Mouse (Mus musculus): Measurements from ENCODE around the gene Slfn14.
"Not testable (repeated sequence)": the region's sequence is repeated elsewhere in the genome, so short reads cannot be mapped to it uniquely, and the experiment has no call there.

The Slfn14 gene

DNA sequence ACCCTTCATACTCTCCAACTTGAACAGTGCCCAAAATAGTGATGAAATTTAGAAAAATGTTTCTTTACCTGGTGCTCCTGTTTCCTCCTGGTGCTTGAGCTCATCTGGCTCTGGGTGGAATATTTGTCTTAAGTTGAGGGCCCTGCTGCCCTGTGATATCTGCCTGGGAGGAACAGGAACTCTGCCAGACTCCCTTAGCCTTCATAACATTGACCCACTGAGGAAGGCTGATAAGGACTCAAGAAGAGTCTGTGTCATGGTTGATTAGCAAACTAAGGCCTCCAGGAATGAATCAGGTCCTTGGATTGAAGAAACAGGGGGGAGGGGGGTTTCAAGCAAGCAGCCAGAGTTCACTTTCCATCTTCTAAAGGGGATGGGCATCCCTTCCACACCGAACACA, at the start of gene Slfn14:
TSS of gene Slfn14 (minus strand) at position 161 of the 400 bp plus-strand sequence.
- CTCF ChIA-PET, result no interaction called here

DNA sequence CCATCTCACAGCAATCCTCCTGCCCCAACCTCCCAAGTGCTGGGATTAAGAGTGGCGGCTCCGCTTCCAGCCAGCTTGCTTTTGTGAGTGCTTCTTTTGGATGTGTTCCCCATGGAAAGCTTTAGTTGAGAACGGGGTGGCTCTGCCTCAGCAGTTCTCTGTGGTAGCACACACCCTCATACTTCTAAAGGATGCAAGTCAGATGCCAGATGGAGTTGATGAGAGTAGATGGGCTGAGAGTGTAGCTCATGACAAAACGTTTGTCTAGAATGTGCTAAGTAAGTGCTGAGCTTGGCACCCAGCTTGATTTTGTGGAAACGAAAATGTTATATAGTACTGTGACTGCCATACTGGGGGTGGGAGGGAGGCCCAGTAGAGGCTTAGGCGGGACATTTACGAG, 49.3 kb upstream of the Slfn14 start:
- CTCF ChIA-PET, result no interaction called here

DNA sequence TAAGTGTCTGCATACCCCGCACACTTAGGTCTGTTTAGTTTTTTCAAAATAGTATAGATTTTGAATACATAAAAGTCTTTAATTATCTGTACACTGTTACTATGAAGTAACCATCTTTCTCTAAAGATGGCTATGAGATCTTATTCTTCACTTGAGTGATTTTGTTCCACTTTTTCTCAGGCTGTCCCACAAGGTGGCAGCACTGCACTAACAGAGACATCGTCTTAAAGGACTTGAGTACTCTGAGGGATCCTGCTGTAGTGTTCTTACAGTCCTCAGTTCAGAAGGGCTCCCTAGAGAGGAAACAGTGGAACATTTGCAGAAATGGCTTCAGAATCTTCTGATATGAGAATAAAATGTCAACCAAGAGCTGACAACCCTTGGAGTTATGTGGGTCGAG, 40.9 kb upstream of the Slfn14 start:
- CTCF ChIA-PET, result no interaction called here

DNA sequence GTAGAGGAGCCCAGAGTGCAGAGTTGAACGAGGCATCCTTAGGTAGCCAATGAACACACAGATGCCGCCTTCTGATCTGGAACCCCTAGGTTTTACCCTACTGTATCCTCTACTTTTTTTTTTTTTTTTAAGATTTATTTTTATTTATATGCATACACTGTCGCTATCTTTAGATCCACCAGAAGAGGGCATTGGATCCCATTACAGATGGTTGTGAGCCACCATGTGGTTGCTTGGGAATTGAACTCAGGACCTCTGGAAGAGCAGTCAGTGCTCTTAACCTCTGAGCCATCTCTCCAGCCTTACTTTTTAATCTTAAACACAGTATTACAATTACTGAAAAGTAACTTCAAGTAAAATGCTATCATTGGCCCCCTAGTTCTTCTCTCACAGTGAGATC, 40.2 kb upstream of the Slfn14 start:
- CTCF ChIA-PET, result not testable (repeated sequence)

DNA sequence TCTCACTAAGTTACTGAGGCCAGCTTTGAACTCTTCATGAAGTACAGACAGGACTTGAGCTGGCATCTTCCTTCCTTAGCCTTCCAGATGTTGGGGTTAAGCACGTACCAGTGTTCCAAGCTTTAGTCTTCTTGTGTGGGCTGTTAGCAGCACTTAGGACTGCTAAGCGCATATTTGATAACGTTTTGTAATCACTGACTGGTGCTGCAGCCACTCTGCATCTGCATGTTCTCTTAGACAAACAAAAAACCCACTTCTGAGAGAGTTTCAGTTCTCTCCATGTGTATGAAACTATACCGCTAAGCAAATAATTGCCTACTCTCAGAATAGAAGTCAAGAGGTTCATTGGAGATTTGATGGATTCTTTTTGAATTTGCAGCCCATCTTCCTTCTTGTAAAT, 32.5 kb upstream of the Slfn14 start:
- CTCF ChIA-PET, result no interaction called here

DNA sequence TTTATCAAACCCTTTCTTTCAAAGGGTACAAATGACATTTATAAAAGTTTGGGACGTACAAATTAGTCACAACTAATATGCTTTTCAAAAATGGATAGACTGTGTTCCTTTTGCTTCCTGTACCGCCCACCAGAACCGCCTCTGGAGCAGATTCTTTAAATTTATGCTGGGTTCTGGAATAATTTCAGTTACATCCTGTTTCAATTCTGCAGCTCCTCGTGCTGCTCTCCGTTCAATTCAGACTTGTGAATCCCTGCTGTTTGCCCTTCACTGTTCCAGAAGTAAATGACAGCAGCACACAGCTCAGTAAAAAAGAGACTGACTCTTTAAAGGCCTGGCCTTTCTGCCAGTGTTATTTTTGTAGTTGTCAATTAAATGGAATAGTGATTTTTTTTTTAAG, 25.9 kb upstream of the Slfn14 start:
- CTCF ChIA-PET, result no interaction called here

GRCm38 (mm10) chr11:83306700-83307253, 20.3 kb upstream of the Slfn14 start:
- CTCF ChIA-PET, result no interaction called here

DNA sequence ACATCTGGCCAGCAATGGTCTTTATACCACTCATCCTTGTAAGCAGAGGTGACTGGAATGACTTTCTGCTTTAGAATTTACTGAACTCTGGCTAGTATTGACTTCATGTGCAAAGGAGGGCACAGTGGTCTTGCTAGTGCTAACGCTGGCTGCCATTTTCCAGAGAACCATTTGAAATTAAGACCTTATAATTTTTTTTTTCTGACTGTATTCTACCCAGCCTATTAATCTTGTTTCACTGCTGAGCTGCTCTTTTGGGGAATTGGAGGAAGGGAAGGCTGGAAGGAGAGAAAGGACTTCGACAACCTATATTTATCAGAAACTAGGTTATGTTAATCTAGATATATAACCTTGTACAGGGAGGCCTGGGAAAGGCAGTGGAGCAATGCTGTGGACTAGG, 18.0 kb upstream of the Slfn14 start:
- CTCF ChIA-PET, result no interaction called here

DNA sequence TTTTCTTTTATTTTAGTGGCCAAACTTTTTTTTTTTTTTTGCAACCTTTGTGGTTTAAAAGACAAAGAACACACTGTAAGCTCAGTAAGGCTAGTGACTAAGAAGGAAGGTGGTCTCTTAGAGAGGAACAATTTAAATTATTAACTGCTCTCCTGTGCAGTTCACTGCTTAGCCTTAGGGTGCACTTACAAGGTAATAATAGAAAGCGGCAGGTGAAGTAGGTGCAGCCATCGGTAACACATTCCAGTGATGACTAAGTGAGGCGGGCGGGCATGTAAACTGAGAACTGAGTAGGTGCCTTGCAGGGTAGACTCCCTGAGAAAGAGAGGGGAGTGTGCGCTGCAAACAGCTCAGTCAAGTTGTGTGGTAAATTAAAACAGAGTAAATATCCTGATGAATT, 17.2 kb upstream of the Slfn14 start:
- CTCF ChIA-PET, result no interaction called here

- CTCF ChIA-PET, result interaction anchor here (0.6 to 1.1 kb wide), 2 partner anchors 9 to 397 kb away, joined by 3 read pairs; no protein-coding TSS in a partner anchor
Measured at GRCm38 (mm10) chr11:83302526-83303251, 16.2 kb upstream of the Slfn14 start, which contains the start of gene Pex12. Gene Pex12, minus strand, starts transcription at chr11:83302586.

DNA sequence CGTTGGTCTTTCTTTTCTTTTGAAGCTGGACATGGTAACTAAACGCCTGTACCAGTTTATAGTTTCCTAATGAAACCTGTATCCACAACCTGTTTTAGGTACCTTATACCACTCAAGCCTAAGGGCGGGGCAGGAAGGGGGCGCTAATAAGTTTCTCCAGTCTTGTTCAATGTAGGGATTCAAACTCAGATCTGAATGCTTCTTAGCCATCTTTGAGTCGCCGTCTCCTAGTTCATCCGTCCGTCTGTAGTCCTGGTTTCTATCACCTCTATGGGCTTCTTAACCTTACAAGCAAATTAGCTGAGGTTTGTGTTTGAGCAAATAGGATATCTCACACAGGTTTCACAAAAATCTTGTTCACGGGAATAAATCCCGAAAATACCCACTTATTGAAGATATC, 15.6 kb upstream of the Slfn14 start:
- CTCF ChIA-PET, result interaction anchor here (1.1 kb wide), 1 partner anchor 9 kb away, joined by 3 read pairs; no protein-coding TSS in a partner anchor

DNA sequence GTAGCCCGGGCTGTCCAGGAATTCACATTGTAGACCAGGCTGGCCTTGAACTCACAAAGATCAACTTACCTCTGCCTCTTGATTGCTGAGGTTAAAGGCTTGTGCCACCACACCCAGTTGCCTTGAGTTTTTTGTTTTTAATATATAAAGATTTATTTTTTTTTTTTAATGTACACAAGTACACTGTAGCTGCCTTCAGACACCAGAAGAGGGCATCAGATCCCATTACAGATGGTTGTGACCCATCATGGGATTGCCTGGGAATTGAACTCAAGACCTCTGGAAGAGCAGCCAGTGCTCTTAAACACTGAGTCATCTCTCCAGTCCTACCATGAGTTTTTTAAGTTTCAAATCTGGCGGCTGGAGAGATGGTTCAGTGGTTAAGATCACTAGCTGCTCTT, 14.9 kb upstream of the Slfn14 start:
- CTCF ChIA-PET, result interaction anchor here (1.1 kb wide), 1 partner anchor 8 kb away, joined by 3 read pairs; no protein-coding TSS in a partner anchor

DNA sequence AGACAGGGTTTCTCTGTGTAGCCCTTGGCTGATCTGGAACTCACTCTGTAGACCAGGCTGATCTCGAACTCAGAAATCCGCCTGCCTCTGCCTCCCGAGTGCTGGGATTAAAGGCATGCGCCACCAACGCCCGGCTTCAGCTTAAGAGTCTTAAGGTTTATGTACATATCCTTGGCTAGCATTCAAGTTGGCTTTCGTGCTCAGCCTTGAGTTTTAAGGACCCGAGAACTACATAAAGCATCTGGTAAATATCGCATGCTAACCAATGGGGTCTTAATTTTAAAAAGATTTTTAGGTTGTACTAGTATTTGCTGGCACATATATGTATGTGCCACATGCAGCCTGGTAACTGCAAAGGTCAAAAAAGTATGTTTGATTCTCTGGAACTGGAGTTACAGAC, 13.2 kb upstream of the Slfn14 start:
- CTCF ChIA-PET, result no interaction called here

GRCm38 (mm10) chr11:83298225-83299195, 12.0 kb upstream of the Slfn14 start, which contains the start of gene Ap2b1:
Gene Ap2b1, plus strand, starts transcription at chr11:83299024.
- CTCF ChIA-PET, result interaction anchor here (0.6 kb wide), 1 partner anchor 26 kb away, joined by 3 read pairs; no protein-coding TSS in a partner anchor

- CTCF ChIA-PET, result interaction anchor here (0.6 kb wide), 1 partner anchor 25 kb away, joined by 3 read pairs; no protein-coding TSS in a partner anchor
Measured at GRCm38 (mm10) chr11:83297816-83298215, 11.3 kb upstream of the Slfn14 start.

DNA sequence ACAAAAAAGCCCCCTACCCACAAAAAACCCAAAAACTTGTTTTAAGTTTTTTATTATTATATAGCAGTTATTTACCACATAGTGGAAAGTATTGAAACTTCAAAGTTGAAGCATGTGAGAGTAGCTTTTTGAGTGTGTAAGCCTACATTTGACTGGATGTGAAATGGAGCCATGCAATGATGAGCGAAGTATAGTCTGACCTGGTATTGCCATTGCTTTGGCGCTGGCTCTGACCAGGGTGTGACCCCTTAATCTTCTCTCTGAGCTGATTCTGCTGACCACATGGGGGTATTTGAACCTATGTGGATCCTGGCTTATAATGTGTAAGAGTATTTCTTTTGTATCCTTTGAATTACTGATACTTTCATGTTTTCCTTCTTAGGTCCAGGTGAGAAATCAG, 7.6 kb upstream of the Slfn14 start:
- CTCF ChIA-PET, result interaction anchor here (1.3 kb wide), 1 partner anchor 8 kb away, joined by 3 read pairs; the partner anchor contains the start of gene Pex12

- CTCF ChIA-PET, result interaction anchor here (0.5 to 1.3 kb wide), 2 partner anchors 9 to 150 kb away, joined by 3 read pairs; partner anchors contain the start of gene Pex12
Measured at GRCm38 (mm10) chr11:83293182-83293581, 6.7 kb upstream of the Slfn14 start.

DNA sequence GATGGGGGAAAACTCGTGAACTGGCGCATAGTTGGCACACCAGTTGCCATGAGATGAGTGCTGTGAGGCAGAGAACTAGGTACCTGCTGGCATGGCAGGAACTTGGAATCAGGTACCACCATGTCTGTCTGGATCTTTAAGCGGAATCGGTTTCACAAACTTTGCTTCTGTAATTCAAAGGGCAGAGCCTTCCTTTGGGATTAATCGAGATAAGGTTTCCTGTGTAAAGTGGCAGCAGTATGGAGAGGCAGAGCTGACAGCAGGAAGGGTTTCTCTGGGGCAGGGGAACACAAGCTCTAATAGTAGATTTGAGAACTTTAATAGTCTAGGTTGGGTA, 5.7 kb upstream of the Slfn14 start:
- CTCF ChIA-PET, result no interaction called here

DNA sequence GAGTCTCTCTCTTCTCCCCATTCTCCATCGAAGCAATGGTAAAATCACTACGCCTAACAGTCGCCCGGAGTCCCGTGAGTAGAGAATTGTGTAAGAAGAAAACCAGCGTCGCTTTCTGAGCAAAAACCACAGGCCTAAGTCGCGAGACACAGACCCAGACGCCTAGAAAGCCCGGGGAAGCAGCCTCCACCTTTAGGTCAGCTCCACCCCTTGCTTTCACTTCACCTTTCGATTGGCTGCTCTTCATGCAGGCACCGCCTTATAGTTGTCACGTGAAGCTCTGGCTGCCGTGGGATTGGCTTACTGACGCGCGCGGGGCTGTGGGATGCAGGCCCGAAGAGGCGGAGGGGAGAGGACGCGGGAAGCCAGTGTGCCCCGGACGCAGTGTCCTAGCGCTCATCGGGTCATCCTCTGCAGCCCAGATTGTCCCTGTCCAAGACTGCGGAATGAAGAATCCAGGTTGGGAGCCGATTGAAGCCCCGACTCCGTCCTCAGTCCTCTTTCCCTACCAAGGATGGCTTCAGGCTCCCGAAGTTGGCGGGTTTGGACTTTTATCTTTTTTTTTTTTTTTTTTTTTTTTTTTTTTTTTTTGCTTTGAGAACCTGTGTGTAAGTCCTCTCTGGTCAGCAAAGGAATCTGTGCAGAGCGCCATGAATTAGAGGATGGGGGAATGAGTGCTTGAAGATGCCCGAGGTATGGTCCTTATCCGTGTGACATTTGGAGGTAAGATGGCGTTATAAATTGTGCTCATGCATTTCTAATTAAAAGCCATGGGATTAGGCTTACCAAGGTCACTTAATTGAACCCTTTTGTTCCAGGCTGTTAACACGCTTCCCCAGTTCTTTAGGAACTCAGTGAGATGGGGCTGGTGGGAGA, 5.1 kb upstream of the Slfn14 start:
- CTCF ChIA-PET, result no interaction called here

DNA sequence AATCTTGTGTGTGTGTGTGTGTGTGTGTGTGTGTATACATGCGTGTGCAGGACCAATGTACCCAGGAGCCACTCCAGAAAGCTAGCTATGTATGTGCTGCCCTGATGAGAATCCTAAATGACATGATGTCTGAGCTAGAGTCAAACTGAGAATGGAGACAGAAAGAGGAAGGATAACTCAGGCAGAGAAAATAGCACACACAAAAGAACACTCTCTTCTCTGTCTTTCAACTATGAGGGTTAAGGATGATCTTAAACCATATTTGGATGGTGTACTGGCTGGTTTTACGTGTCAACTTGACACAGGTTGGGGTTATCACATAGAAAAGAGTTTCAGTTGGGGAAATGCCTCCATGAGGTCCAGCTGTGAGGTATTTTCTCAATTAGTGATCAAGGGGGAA, 3.1 kb upstream of the Slfn14 start:
- CTCF ChIA-PET, result no interaction called here

- CTCF ChIA-PET, result no interaction called here
Measured at GRCm38 (mm10) chr11:83289036-83289435, 2.5 kb upstream of the Slfn14 start.

All from spleen, embryonic (tissue).